Mouse (Mus musculus): ENCODE results near the gene Gm2012. TPM values are rescaled to one million over a fixed set of nuclear protein-coding genes. Genes with fewer than 3 reads are reported as not detected.
"Not testable (repeated sequence)": the region's sequence is repeated elsewhere in the genome, so short reads cannot be mapped to it uniquely, and the experiment has no call there.

Gm2012 gene
- polyA plus RNA-seq (2015; fragmentation: Nextera tagmentation; extraction: Ambion mirVana): not detected in 2 replicates

DNA sequence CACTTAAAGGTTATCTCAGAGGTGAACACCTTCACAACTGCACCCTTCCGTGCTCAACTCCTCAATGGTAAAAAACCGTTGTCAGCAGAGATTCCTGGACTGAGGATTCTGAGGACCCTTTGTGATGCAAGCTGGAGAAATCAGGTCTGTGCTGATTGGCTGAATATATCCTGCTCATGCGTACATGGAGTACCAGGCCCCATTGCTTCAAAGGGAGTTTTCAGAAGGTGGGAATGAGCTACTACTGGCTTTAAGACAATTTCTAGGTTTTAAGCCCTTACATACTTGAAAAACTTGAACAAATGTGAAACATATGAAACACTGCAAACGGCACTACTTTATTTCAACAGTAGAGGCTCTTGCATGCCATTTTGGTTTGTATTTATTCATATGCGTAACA lies at the start of gene Gm2012:
Gene Gm2012 (minus strand): TSS at position 101 of the 400 bp plus-strand sequence.
- 89% methylated on average over 1 of the region's 5 CpGs for WGBS
- H3K4me2 ChIP-seq; ATAC-seq (replicated peaks; ENCODE audit: insufficient number of reproducible peaks, insufficient read depth, low FRiP score, low read depth); H3K4me3 ChIP-seq; H3K27ac ChIP-seq; H3K9me3 ChIP-seq (replicated peaks); H3K36me3 ChIP-seq; H3K9ac ChIP-seq; H3K4me1 ChIP-seq (replicated peaks); H3K27me3 ChIP-seq: not testable (repeated sequence)

DNA sequence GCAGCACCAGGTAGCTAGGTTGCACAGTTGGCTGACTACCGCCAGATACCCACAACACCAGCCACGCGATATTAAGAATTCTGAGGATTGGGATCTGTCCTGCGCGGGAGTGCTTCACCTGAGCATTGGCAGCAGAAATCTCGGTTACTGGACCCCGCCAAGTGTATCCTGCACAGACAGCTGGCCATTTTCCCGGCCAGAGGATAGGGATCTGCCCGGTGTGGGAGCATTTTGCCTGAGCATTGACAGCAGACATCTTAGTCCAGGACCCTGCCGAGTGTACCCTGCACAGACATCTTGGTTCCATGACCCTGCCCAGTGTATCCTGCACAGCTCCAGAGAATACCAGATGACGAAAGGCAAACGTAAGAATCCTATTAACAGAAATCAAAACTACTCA lies 72.0 kb downstream of the Gm2012 start:
- WGBS: 75% methylated on average over 12 of the region's 12 CpGs
- H3K27ac ChIP-seq: not testable (repeated sequence)

More for the DNA sequence above, 72.0 kb downstream of the Gm2012 start:
- H3K9me3 ChIP-seq (replicated peaks); H3K4me3 ChIP-seq; H3K27me3 ChIP-seq; H3K9ac ChIP-seq; H3K4me2 ChIP-seq; H3K36me3 ChIP-seq; ATAC-seq (replicated peaks; ENCODE audit: insufficient number of reproducible peaks, insufficient read depth, low FRiP score, low read depth); H3K4me1 ChIP-seq (replicated peaks): not testable (repeated sequence)

Small RNA genes within 50 kb of the gene (microRNA-seq; reads per million reads assigned to microRNA genes)
- gene Gm26302: not detected

Other genes starting within 250 kb of the Gm2012 start
- not detected in 2 replicates for gene Gm5168, start 180.3 kb downstream of the Gm2012 start, polyA plus RNA-seq (2015; fragmentation: Nextera tagmentation; extraction: Ambion mirVana)
- gene Gm2030, start 78.7 kb upstream of the Gm2012 start, polyA plus RNA-seq (2015; fragmentation: Nextera tagmentation; extraction: Ambion mirVana): not detected in 2 replicates